Mouse (Mus musculus): ENCODE measurements around the gene Sctr.

The Sctr gene

DNA sequence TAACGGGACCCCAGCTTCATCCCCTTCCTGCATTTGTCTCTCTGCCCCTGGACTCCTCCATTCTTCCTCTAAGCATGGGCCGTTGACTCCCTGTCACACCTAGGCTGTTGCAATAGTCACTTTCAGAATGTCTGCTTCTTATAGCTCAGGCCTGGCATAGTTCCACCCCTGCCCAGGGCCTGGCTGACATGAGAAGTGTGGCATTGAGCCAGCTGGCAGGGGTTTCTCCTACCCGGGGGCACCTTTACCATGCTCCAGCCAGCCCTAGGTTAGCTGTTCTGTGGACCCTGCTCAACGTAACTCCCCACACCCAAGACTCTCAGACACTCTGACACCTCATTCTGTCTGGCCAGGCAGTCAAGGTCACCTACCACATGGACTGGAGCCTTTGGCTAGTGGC, 21.0 kb downstream of the Sctr start:
- no peak for DNase-seq (ENCODE audit: low spot score in 2 of 2)

- no peak for DNase-seq (ENCODE audit: low spot score in 2 of 2)
Observed at GRCm38 (mm10) chr1:120030474-120030873, 23.8 kb downstream of the Sctr start.

- peak; percentile 55 to 60 for DNase-seq (ENCODE audit: low spot score in 2 of 2)
Observed at GRCm38 (mm10) chr1:120032804-120033468, 26.2 kb downstream of the Sctr start.

DNA sequence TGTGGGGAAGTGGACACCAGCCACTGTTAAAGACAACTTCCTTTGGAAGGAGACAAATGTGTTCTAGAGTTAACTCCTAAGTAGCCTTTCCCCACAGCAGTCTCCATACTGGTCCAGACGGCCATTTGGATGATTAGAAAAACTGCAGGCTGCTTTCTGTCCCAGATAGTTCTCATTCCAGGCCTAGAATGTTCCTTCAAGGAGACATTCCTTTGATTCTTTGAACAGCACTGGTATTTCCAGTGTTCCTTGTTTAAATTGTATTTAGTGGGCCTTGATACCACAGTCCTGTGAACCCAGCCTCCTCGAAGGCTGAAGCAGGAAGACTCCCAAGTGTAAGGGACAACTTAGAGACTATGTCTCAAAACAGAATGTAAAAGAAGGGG, 26.8 kb downstream of the Sctr start:
- DNase-seq (ENCODE audit: low spot score in 2 of 2) = no peak

DNA sequence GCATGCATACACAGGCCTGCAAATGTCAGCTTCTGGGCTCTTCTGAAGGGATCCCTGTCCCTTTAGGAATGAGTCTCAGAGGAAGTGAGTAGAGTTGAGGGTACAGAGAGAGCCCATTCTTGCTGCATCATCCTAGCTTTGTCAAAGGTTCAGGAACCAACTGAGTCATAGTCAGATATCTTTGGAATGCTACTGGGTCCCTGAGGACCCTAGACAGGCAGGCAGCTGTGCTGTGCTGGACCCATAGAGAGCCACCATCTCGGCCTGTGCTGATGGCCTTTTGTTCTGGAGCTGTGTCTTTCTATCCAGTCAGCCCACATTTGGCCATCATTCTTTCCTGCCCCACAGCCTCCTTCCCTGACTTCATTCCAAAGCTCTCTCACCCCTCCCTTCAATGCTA, 28.1 kb downstream of the Sctr start:
- DNase-seq (ENCODE audit: low spot score in 2 of 2) = no peak

- no peak for DNase-seq (ENCODE audit: low spot score in 2 of 2)
Observed at GRCm38 (mm10) chr1:120035456-120036034, 28.9 kb downstream of the Sctr start.

- DNase-seq (ENCODE audit: low spot score in 2 of 2) = no peak
Observed at GRCm38 (mm10) chr1:120037021-120037683, 30.5 kb downstream of the Sctr start.

- no peak for DNase-seq (ENCODE audit: low spot score in 2 of 2)
Observed at GRCm38 (mm10) chr1:120038594-120038993, 31.9 kb downstream of the Sctr start.

DNA sequence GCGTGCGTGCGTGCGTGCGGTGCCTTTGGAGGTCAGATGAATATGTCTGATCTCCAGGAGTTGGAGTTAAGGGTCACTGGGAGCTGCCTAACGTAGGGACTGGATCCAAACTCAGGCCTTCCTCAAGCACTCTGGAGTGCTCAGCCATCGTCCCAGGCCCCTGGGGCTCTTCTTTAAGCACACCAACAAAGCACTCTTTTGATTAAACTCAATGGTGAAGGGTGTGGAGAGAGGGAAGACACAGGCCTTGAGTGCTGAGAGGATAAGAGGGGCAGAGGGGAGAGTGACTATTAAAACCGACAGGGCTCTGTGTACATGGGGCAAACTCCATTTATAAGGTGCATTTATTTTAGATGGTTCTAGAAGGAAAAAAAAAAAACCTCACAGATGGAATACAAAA, 35.7 kb downstream of the Sctr start:
- DNase-seq (ENCODE audit: low spot score in 2 of 2) = no peak

DNA sequence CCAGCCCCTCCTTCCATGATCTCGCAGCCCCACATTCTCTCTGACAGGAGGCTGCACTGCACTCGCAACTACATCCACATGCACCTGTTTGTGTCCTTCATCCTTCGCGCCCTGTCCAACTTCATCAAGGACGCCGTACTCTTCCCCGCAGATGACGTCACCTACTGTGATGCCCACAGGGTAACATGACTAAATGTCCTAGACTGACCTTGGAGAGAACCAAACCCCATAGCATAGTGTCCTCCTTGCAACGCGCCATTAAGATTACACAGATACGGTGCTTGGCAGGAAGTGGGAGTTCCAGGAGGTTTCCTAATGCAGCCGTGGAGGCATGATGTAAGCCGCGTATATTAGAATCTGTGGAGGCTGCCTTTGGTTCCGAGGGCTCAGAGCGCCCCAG, 37.9 kb downstream of the Sctr start:
- no peak for DNase-seq (ENCODE audit: low spot score in 2 of 2)

- no peak for DNase-seq (ENCODE audit: low spot score in 2 of 2)
Observed at GRCm38 (mm10) chr1:120047325-120047724, 40.6 kb downstream of the Sctr start.

DNA sequence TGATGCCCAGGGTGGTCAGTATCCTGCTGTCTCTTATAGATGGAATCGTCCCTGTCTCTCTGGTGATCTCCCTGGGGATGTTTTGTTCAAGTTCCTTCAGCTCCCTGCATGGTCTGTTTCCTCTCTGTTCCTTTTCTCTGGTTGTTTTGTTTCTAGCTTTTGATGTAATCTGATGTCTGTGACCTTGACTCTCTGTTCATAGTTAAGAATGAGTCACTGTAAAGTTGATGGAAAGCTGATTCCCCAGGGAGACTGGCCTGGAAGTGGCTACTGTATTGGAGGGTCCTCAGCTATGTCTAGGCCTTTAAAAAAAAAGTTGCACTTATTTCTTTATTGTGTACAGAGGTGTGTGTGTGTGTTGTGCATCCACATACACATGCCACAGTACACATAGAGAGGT, 44.4 kb downstream of the Sctr start:
- DNase-seq (ENCODE audit: low spot score in 2 of 2) = no peak

DNA sequence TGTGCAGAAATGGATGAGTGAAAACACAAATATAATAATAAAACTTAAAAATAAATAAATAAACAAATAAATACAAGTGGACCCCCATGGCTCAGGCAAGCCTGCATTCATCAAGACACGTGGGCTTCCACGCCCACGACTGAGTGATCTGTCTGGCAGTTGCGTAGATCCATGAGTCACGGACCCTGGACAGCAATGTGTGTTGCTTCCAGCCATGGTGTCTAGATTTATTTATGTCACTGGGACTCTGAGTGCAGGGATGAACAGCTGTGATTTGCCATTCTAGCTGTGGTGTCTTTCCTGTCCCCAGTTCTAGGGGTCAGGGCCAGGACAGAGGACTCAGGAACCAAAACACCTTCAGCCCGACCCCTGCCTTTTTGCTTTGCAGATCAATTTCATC, 48.3 kb downstream of the Sctr start:
- peak in 1 of 2 experiments; percentile 32 for DNase-seq (ENCODE audit: low spot score in 2 of 2)

DNA sequence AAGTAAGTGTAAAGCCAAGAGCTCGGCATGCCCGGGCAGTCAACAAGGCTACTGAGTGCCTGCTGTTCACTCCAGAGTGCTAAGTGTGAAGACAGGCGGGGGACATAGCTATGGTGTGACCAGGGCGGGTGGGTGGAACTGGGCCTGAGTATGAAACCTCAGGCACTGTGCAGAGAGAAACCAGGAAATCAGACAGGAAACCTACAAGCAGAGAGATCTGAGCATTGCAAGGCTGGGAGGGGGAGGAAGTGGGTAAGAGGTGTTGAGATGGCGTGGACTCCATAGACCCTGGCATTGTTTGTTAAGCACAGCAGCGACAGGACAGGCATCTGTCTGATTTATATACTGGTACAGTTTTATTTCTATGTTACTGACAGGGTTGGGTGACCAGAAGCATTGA, 48.8 kb downstream of the Sctr start:
- no peak for DNase-seq (ENCODE audit: low spot score in 2 of 2)

- no peak for DNase-seq (ENCODE audit: low spot score in 2 of 2)
Observed at GRCm38 (mm10) chr1:120056236-120056635, 49.5 kb downstream of the Sctr start.

- DNase-seq (ENCODE audit: low spot score in 2 of 2) = peak in 1 of 2 experiments; percentile 37
Observed at GRCm38 (mm10) chr1:120057044-120057443, 50.4 kb downstream of the Sctr start.

- no peak for DNase-seq (ENCODE audit: low spot score in 2 of 2)
Observed at GRCm38 (mm10) chr1:120057674-120058430, 51.2 kb downstream of the Sctr start.

DNA sequence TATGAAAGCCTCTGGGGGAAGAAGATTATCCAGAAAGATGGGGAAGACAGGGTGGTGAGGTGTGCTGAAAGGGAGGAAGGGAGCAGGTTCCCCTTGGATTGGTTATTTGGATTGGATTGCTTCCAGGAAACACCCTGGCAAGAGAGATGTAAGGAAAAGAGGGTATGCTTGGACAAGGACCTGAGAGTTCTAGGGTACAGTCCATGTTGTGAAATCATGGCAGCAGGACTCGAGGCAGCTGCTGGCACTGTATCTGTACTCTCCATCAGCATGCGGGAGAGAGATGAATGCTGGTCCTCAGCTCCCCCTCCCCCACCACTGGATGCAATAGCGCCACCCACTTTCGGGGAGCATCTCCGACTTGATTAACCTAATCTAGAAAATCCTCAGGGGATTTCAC, 54.0 kb downstream of the Sctr start:
- no peak for DNase-seq (ENCODE audit: low spot score in 2 of 2)

- DNase-seq (ENCODE audit: low spot score in 2 of 2) = no peak
Observed at GRCm38 (mm10) chr1:120062231-120062630, 55.5 kb downstream of the Sctr start.

DNA sequence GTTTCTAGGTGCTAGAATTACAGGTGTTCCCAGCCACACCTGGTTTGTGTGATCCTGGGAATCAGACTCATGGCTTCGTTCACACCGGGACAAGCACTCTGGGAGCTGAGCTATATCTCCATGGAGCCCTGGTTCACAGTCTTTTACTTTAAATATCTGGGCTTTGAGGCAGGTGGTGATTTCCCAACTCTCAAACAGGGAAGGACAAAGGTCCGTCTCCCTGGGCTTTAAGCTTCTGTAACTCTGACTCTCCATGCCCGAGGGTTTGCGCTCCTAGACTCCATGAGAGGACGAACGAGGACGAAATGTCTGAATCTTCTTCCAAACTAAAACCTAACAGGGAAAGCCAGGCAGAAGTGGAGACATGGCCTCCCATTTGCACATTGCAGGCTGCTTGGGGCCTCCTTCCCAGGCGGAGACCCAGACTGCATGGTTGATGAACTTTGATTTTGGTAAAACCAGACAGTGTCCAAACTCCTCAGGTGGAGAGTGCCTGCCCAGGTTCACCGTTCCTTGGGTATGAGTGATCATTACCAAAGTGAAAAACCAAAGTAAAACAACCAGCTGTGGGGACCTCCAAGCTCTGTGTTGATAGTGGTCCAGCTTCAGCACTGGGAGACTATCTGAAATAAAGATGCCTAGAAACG, 57.5 kb downstream of the Sctr start:
- DNase-seq (ENCODE audit: low spot score in 2 of 2) = no peak

- DNase-seq (ENCODE audit: low spot score in 2 of 2) = no peak
Observed at GRCm38 (mm10) chr1:120066159-120066558, 59.5 kb downstream of the Sctr start.

DNA sequence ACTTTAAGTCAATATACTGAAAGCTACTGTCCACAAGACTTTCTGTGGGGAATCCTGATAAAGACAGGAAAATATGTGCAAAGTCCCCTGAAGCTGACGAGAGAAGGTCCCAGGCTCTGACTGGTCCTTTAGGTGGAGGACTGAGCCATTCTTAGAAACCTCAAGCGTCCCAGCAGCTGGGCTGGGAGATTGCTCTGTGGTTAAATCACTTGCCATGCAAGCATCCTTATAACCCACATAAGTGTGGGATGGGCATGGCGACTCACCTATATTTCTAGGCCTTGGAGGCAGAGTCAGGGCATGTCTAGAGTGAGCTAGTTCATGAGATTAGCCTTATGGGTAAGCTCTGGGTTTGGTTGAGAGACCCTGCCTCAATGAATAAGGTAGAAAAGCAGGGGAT, 59.9 kb downstream of the Sctr start:
- no peak for DNase-seq (ENCODE audit: low spot score in 2 of 2)

All from right cerebral cortex, postnatal 36 days (tissue).